Mouse (Mus musculus) activated CD4-positive, CD25-positive, alpha-beta regulatory T cell, adult 9 weeks (primary cell): ENCODE results near the gene Olfr1126. TPM values are rescaled to one million over a fixed set of nuclear protein-coding genes. Genes with fewer than 3 reads are reported as not detected.

ENCODE experiments used
- polyA plus RNA-seq: library from polyadenylated mRNA; unstranded; fragments of 100-300 nt; shearing (Covaris generic); gene quantifications from one replicate; pipeline ENCODE4 v1.2.1, GENCODE M21; 2017

The Olfr1126 gene
- polyA plus RNA-seq, result not detected

GRCm38 (mm10) chr2:87453662-87454061, at the start of gene Olfr1126:
Olfr1126 (plus strand) TSS chr2:87453962.

GRCm38 (mm10) chr2:87416335-87416734, 37.4 kb upstream of the Olfr1126 start, which contains the start of gene Olfr1123:
Olfr1123 (plus strand) TSS chr2:87416635.

GRCm38 (mm10) chr2:87429975-87430374, 23.8 kb upstream of the Olfr1126 start, which contains the start of gene Olfr1124:
Olfr1124 (plus strand) TSS chr2:87430275.

GRCm38 (mm10) chr2:87496993-87497392, 43.2 kb downstream of the Olfr1126 start, which contains the start of gene Pramel7:
Pramel7 (minus strand) TSS chr2:87497093.

GRCm38 (mm10) chr2:87506265-87506664, 52.5 kb downstream of the Olfr1126 start, which contains the start of gene Pramel6:
Pramel6 (plus strand) TSS chr2:87506565.

Other genes starting within 250 kb of the Olfr1126 start
- not detected for gene Olfr1113, start 245.0 kb upstream of the Olfr1126 start, polyA plus RNA-seq
- gene Olfr1115, start 205.9 kb upstream of the Olfr1126 start, polyA plus RNA-seq, result not detected
- gene Olfr1116, start 186.4 kb upstream of the Olfr1126 start, polyA plus RNA-seq, result not detected
- gene Olfr1118, start 146.4 kb upstream of the Olfr1126 start, polyA plus RNA-seq, result not detected
- gene Olfr1120, start 99.1 kb upstream of the Olfr1126 start, polyA plus RNA-seq, result not detected
- not detected for gene Olfr1121, start 84.1 kb upstream of the Olfr1126 start, polyA plus RNA-seq
- gene Olfr1122, start 68.1 kb upstream of the Olfr1126 start, polyA plus RNA-seq, result not detected
- gene Olfr1123, start 37.3 kb upstream of the Olfr1126 start, polyA plus RNA-seq, result not detected
- not detected for gene Olfr1124, start 23.7 kb upstream of the Olfr1126 start, polyA plus RNA-seq
- not detected for gene Pramel7, start 43.1 kb downstream of the Olfr1126 start, polyA plus RNA-seq
- not detected for gene Pramel6, start 52.6 kb downstream of the Olfr1126 start, polyA plus RNA-seq
- gene Olfr153, start 77.8 kb downstream of the Olfr1126 start, polyA plus RNA-seq, result not detected
- gene Olfr1128, start 91.6 kb downstream of the Olfr1126 start, polyA plus RNA-seq, result not detected
- not detected for gene Olfr1129, start 119.9 kb downstream of the Olfr1126 start, polyA plus RNA-seq
- gene Olfr1130, start 152.2 kb downstream of the Olfr1126 start, polyA plus RNA-seq, result not detected
- gene Olfr1131, start 173.1 kb downstream of the Olfr1126 start, polyA plus RNA-seq, result not detected
- not detected for gene Olfr1132, start 183.6 kb downstream of the Olfr1126 start, polyA plus RNA-seq
- gene Olfr1133, start 193.4 kb downstream of the Olfr1126 start, polyA plus RNA-seq, result not detected
- not detected for gene Olfr1134, start 204.5 kb downstream of the Olfr1126 start, polyA plus RNA-seq
- gene Olfr1135, start 219.7 kb downstream of the Olfr1126 start, polyA plus RNA-seq, result not detected
- not detected for gene Olfr1136, start 240.0 kb downstream of the Olfr1126 start, polyA plus RNA-seq